Mouse (Mus musculus) midbrain, embryonic 12.5 days (tissue): Measurements from ENCODE around the gene Rps6ka5. TPM values are rescaled to one million over a fixed set of nuclear protein-coding genes. Genes with fewer than 3 reads are reported as not detected.

ENCODE experiments used
- ATAC-seq: fragments of 200-750 bp; cut with Nextera tagmentation; 2 replicates; pipeline ENCODE4 v1.8.0; 2017; ENCODE audit warnings: low read depth, moderate TSS enrichment, moderate library complexity; ENCODE audit not compliant: low FRiP score
- H3K27ac ChIP-seq: fragments of 300-500 bp; sonication (generic); replicated peaks from 2 replicates; pipeline ENCODE4 v1.5.1; 2016; ENCODE audit warnings: mild to moderate bottlenecking
- H3K27me3 ChIP-seq: fragments of 300-500 bp; sonication (generic); 2 replicates; pipeline ENCODE4 v1.6.1; 2016; ENCODE audit warnings: mild to moderate bottlenecking
- H3K36me3 ChIP-seq: fragments of 300-500 bp; sonication (generic); 2 replicates; pipeline ENCODE4 v1.6.1; 2016
- H3K4me1 ChIP-seq: fragments of 300-500 bp; sonication (generic); 2 replicates; pipeline ENCODE4 v1.6.1; 2016
- H3K4me2 ChIP-seq: fragments of 300-500 bp; sonication (generic); replicated peaks from 2 replicates; pipeline ENCODE4 v1.6.1; 2016; ENCODE audit warnings: mild to moderate bottlenecking, moderate library complexity
- H3K4me3 ChIP-seq: fragments of 300-500 bp; sonication (generic); 2 replicates; pipeline ENCODE4 v1.5.1; 2016; ENCODE audit warnings: mild to moderate bottlenecking
- H3K9ac ChIP-seq: fragments of 300-500 bp; sonication (generic); replicated peaks from 2 replicates; pipeline ENCODE4 v1.6.1; 2016; ENCODE audit warnings: mild to moderate bottlenecking, moderate library complexity
- H3K9me3 ChIP-seq: fragments of 300-500 bp; sonication (generic); 2 replicates; pipeline ENCODE4 v1.6.1; 2016; ENCODE audit warnings: mild to moderate bottlenecking
- WGBS: fragments of 180-500 bp; shearing (Covaris S2); methylation state at CpG from one replicate; pipeline ENCODE4 v1.1.7; 2016; 5-methylcytosine and 5-hydroxymethylcytosine counted together
- polyA plus RNA-seq: library from polyadenylated mRNA; unstranded; fragments of >200 nt; fragmentation: Nextera tagmentation; extraction: Ambion mirVana; gene quantifications from 2 replicates; pipeline ENCODE4 v1.2.1, GENCODE M21; 2016

Gene Rps6ka5
- polyA plus RNA-seq, 1 experiment from 2014 or later, result 6.4 TPM

GRCm38 (mm10) chr12:100636733-100637132 is 90.0 kb downstream of the Rps6ka5 start:
- H3K9me3 ChIP-seq, result no peaks in the 10 kb centered on the region
- 26% methylated on average over 3 of the region's 3 CpGs for WGBS
- no peak for ATAC-seq
- no peak overlapping the region for H3K4me3 ChIP-seq
- peaks cover 4% of the 10 kb centered on the region; the same call in 1 of the 2 replicates for H3K4me1 ChIP-seq
- H3K36me3 ChIP-seq, result no peaks in the 10 kb centered on the region
- H3K27ac ChIP-seq, result no peak overlapping the region
- H3K27me3 ChIP-seq, result no peaks in the 10 kb centered on the region
- no peak overlapping the region for H3K4me2 ChIP-seq
- no peak overlapping the region for H3K9ac ChIP-seq

DNA sequence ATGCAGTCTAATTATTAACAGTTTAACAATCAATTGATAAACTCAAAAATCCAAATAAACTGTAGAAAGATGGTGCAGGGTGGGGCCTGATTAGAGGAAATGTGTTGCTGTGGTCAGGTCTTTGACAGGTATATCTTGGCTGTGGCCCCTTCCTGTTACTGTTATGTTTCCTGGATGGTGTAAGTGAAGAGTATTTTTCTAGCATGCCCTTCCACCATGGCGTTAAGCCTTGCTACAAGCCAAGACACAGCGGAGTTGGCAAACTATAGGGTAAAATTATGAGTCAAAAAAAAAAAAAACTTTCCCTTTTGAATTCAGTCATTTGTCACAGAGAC is 90.5 kb downstream of the Rps6ka5 start:
- H3K27me3 ChIP-seq, result no peaks in the 10 kb centered on the region
- H3K4me3 ChIP-seq, result no peak overlapping the region
- H3K4me1 ChIP-seq, result peaks cover 4% of the 10 kb centered on the region; the same call in 1 of the 2 replicates
- no peak overlapping the region for H3K4me2 ChIP-seq
- ATAC-seq, result no peak
- WGBS, result 95% methylated on average over 2 of the region's 2 CpGs
- H3K9ac ChIP-seq, result no peak overlapping the region
- H3K9me3 ChIP-seq, result no peaks in the 10 kb centered on the region
- no peaks in the 10 kb centered on the region for H3K36me3 ChIP-seq
- no peak overlapping the region for H3K27ac ChIP-seq

DNA sequence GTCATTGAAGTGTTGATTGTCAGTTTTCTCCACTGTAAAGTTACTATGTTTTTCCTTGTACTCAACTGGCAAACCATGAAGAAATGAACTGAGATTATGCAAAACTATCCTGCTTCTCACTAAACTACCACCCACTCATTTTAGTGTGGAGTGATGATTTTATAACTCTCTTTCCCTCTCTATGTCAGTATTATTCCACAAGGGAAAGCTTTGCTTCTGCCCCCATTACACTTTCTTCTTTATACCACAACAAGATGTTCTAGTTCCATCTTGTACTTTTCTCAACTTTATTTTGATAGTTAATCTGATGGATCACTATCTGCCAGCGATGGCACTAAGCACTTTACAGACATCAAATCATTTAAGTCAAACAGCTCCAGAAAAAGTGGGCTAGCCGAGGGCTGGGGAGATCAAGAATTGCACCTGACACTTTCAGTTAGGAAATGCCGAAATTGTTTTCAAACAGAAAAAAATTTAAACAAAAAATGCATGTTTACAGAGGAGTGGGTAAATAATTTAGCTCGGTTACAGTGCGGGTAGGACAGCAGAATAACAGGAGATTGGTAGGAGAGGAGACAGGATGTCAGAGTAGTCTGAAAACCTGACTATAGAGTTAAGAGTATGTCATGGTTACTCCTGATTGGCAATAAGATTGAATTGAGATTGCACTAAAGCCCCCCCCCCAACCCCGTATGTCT is 91.0 kb downstream of the Rps6ka5 start:
- Histone ChIP-seq H3K4me3 (no peak overlapping the region), H3K9me3 (no peaks in the 10 kb centered on the region), H3K9ac (no peak overlapping the region), H3K27me3 (no peaks in the 10 kb centered on the region), H3K4me2 (no peak overlapping the region), H3K36me3 (no peaks in the 10 kb centered on the region), H3K4me1 (peaks cover 4% of the 10 kb centered on the region; the same call in 1 of the 2 replicates), H3K27ac (no peak overlapping the region)
- no peak for ATAC-seq
- WGBS, result 89% methylated on average over 6 of the region's 6 CpGs

GRCm38 (mm10) chr12:100633231-100633630 is 93.6 kb downstream of the Rps6ka5 start:
- no peak overlapping the region for H3K9ac ChIP-seq
- no peaks in the 10 kb centered on the region for H3K27me3 ChIP-seq
- H3K4me1 ChIP-seq, result peaks cover 4% of the 10 kb centered on the region; the same call in 1 of the 2 replicates
- 92% methylated on average over 3 of the region's 3 CpGs for WGBS
- H3K36me3 ChIP-seq, result no peaks in the 10 kb centered on the region
- no peak overlapping the region for H3K4me3 ChIP-seq
- no peak for ATAC-seq
- H3K9me3 ChIP-seq, result no peaks in the 10 kb centered on the region
- H3K27ac ChIP-seq, result no peak overlapping the region
- H3K4me2 ChIP-seq, result no peak overlapping the region

DNA sequence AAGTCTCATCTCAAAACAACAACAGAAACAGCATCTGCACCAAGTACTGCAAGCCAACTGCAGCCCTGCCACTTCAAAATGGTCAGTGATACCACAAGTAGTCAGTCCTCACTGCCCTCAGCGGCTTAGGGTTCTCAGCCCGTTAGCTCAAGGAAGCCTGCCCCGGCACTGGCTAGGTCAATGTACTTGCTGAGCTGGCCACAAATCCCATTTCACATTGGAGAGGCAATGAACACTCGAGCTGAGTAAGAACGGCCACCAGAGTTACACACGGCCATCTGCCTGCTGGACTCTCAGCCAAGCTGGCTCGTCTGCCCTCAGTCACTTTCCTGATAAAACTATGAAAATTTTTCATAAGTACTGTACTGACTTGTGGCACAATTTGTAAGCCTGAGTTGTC is 95.5 kb downstream of the Rps6ka5 start:
- Histone ChIP-seq H3K4me1 (no peaks in the 10 kb centered on the region), H3K36me3 (no peaks in the 10 kb centered on the region), H3K27ac (no peak overlapping the region), H3K4me2 (no peak overlapping the region), H3K9me3 (no peaks in the 10 kb centered on the region), H3K9ac (no peak overlapping the region), H3K4me3 (no peak overlapping the region), H3K27me3 (no peaks in the 10 kb centered on the region)
- no peak for ATAC-seq
- WGBS, result 90% methylated on average over 7 of the region's 7 CpGs

GRCm38 (mm10) chr12:100629126-100629920 is 97.5 kb downstream of the Rps6ka5 start:
- Histone ChIP-seq H3K9me3 (no peaks in the 10 kb centered on the region), H3K27ac (no peak overlapping the region), H3K27me3 (no peaks in the 10 kb centered on the region), H3K36me3 (no peaks in the 10 kb centered on the region), H3K4me2 (no peak overlapping the region), H3K4me3 (no peak overlapping the region), H3K9ac (no peak overlapping the region), H3K4me1 (no peaks in the 10 kb centered on the region)
- no peak for ATAC-seq
- WGBS, result 90% methylated on average over 6 of the region's 6 CpGs

- Histone ChIP-seq H3K27me3 (no peaks in the 10 kb centered on the region), H3K9ac (no peak overlapping the region), H3K4me2 (no peak overlapping the region), H3K4me3 (no peak overlapping the region), H3K36me3 (no peaks in the 10 kb centered on the region), H3K4me1 (no peaks in the 10 kb centered on the region), H3K27ac (no peak overlapping the region), H3K9me3 (no peaks in the 10 kb centered on the region)
- ATAC-seq, result no peak
- WGBS, result 62% methylated on average over 1 of the region's 1 CpGs
Measured at GRCm38 (mm10) chr12:100626991-100627677, 99.6 kb downstream of the Rps6ka5 start.

DNA sequence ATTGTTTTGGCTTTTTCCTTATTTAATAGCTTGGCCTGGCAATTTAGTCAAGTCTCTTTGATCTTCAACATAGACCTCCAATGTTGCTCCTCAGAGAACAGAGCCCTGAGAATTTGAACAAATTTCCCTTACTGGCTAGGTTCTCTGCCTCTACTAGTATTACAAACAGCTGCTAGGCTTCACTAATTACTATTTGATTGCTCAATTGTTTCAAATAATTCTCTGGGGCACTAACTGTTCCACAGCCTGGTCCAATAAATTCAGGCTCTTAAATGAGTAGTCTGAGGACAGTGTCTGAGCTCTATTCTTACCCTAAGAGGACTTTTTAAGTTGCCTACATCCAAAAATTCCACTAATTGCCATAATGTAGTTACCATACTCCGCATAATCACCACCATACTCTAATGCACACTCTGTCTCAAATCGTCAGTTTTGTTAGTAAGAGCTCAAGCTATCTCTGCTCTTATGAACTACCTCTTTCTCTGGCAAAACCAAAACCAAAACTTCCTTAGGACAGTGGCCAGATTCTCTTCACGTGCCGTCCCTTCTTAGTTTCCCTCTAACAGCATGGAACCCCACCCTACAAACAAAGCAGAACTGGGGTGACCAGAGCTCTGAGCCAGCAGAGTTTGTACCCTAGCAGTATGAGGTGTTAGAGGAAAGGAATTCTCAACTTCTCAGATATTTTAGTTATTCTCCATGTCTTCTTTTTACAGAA is 100.4 kb downstream of the Rps6ka5 start:
- Histone ChIP-seq H3K9ac (no peak overlapping the region), H3K4me3 (no peak overlapping the region), H3K9me3 (no peaks in the 10 kb centered on the region), H3K36me3 (no peaks in the 10 kb centered on the region), H3K4me1 (no peaks in the 10 kb centered on the region), H3K27ac (no peak overlapping the region), H3K27me3 (no peaks in the 10 kb centered on the region), H3K4me2 (no peak overlapping the region)
- ATAC-seq, result no peak
- 91% methylated on average over 4 of the region's 4 CpGs for WGBS

- WGBS, result 83% methylated on average over 3 of the region's 3 CpGs
- H3K36me3 ChIP-seq, result no peaks in the 10 kb centered on the region
- no peak overlapping the region for H3K27ac ChIP-seq
- H3K9ac ChIP-seq, result no peak overlapping the region
- no peaks in the 10 kb centered on the region for H3K27me3 ChIP-seq
- no peaks in the 10 kb centered on the region for H3K9me3 ChIP-seq
- H3K4me2 ChIP-seq, result no peak overlapping the region
- no peaks in the 10 kb centered on the region for H3K4me1 ChIP-seq
- no peak overlapping the region for H3K4me3 ChIP-seq
- no peak for ATAC-seq
Measured at GRCm38 (mm10) chr12:100624854-100625447, 101.8 kb downstream of the Rps6ka5 start.

- H3K4me3 ChIP-seq, result no peak overlapping the region
- H3K27me3 ChIP-seq, result no peaks in the 10 kb centered on the region
- 79% methylated on average over 2 of the region's 2 CpGs for WGBS
- no peak for ATAC-seq
- no peak overlapping the region for H3K27ac ChIP-seq
- 0 out of 2 replicates have a peak, but pooled peaks cover 3% of the 10 kb centered on the region for H3K4me1 ChIP-seq
- H3K36me3 ChIP-seq, result no peaks in the 10 kb centered on the region
- no peaks in the 10 kb centered on the region for H3K9me3 ChIP-seq
- no peak overlapping the region for H3K9ac ChIP-seq
- no peak overlapping the region for H3K4me2 ChIP-seq
Measured at GRCm38 (mm10) chr12:100615251-100615650, 111.5 kb downstream of the Rps6ka5 start.

DNA sequence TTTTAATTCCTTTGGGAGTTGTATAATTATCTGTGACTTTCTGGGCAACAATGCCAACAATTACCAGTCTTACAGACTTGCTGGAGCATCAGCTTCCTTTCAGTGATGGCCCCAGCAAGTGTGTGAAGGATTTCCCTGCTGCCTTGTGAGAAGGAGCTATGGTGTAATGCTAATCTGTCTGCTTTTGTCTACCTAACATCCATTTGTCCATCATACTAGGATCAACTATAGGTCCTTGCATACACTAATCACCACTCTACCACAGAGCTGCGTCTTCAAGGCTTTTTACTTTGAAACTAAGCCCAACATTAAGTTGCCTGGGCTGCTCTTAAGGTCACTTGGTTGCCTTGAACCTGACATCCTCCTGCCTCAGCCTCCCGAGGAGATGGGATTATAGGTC is 112.9 kb downstream of the Rps6ka5 start:
- WGBS, result 83% methylated on average over 2 of the region's 2 CpGs

More for the DNA sequence above, 112.9 kb downstream of the Rps6ka5 start:
- H3K27me3 ChIP-seq, result no peaks in the 10 kb centered on the region
- H3K4me1 ChIP-seq, result 0 out of 2 replicates have a peak, but pooled peaks cover 3% of the 10 kb centered on the region
- H3K9ac ChIP-seq, result no peak overlapping the region
- no peak for ATAC-seq
- no peak overlapping the region for H3K4me2 ChIP-seq
- no peak overlapping the region for H3K27ac ChIP-seq
- no peaks in the 10 kb centered on the region for H3K36me3 ChIP-seq
- no peaks in the 10 kb centered on the region for H3K9me3 ChIP-seq
- no peak overlapping the region for H3K4me3 ChIP-seq
